Mouse (Mus musculus) Patski (cell line): ENCODE measurements around the gene 4933428M09Rik. TPM values are rescaled to one million over a fixed set of nuclear protein-coding genes. Genes with fewer than 3 reads are reported as not detected.

ENCODE experiments used
- ATAC-seq: fragments of 100-300 bp; one replicate; pipeline ENCODE4 v1.8.0; 2021
- CTCF ChIA-PET: fragments of 350-600 bp; sonication (Branson Sonifier 250); formaldehyde crosslinking; loops from one replicate; lab custom pipeline; 2022; ENCODE audit warnings: inconsistent platforms; lab: Charles Lee
- POLR2A ChIA-PET: fragments of 350-600 bp; sonication (Branson Sonifier 250); formaldehyde crosslinking; loops from one replicate; lab custom pipeline; 2022; ENCODE audit warnings: antibody characterized with exemption, inconsistent platforms; lab: Charles Lee
- DNase-seq: peaks from one replicate; pipeline ENCODE4 v3.0.0-alpha.2; 2011; ENCODE audit warnings: low read depth, low spot score
- H3K27me3 ChIP-seq: fragments of 371-371 bp; one replicate; pipeline ENCODE4 v1.5.1; 2021
- CTCF ChIP-seq: fragments of 100-300 bp; IDR thresholded peaks from one replicate; pipeline ENCODE4 v1.5.1; 2021
- in situ Hi-C: fragments of 300-500 bp; cut with MboI; formaldehyde crosslinking; loops from 3 replicates; pipeline ENCODE4 v1.11.1; 2018; ENCODE audit warnings: low pct_unique_long_range_greater_than_20kb, mixed read lengths
- polyA plus RNA-seq: library from polyadenylated mRNA; unstranded; gene quantifications from one replicate; pipeline ENCODE4 v1.2.3, GENCODE M21; 2021

4933428M09Rik gene
- polyA plus RNA-seq, 1 experiment from 2014 or later = not detected

- peak; percentile 79 for TF ChIP-seq CTCF
- DNase-seq (no peak), ATAC-seq (peak; percentile 33)
- in situ Hi-C loops = no loop called here
- ChIA-PET POLR2A (no interaction called here), CTCF (interaction anchor here (0.7 to 2.9 kb wide), 10 partner anchors 9 to 150 kb away, joined by 3 to 17 read pairs (median 5); partner anchors contain the start of gene Mum1l1)
- H3K27me3 ChIP-seq = peaks cover 7% of the 10 kb centered on the region
These were observed 40.0 kb downstream of the 4933428M09Rik start for GRCm38 (mm10) chrX:139219017-139219416.

- DNase-seq = no peak
- no peak for TF ChIP-seq CTCF
- no peak for ATAC-seq
- ChIA-PET CTCF (interaction anchor here (2.9 kb wide), 1 partner anchor 8 kb away, joined by 17 read pairs; no protein-coding TSS in a partner anchor), POLR2A (no interaction called here)
- no peaks in the 10 kb centered on the region for H3K27me3 ChIP-seq
- in situ Hi-C loops = no loop called here
These were observed 41.8 kb downstream of the 4933428M09Rik start for GRCm38 (mm10) chrX:139220830-139221229.

- H3K27me3 ChIP-seq = no peaks in the 10 kb centered on the region
- peak; percentile 38 for ATAC-seq
- no peak for TF ChIP-seq CTCF
- in situ Hi-C loops = no loop called here
- ChIA-PET POLR2A (no interaction called here), CTCF (no interaction called here)
- no peak for DNase-seq
These were observed 42.9 kb downstream of the 4933428M09Rik start for GRCm38 (mm10) chrX:139221893-139222292.

Other genes with a start within 250 kb of the 4933428M09Rik start
- gene Serpina7, start 94.0 kb upstream of the 4933428M09Rik start, polyA plus RNA-seq = 2.5 TPM
- gene 4930513O06Rik, start 93.0 kb upstream of the 4933428M09Rik start, polyA plus RNA-seq = not detected
- 1.8 TPM for gene Mum1l1, start 30.8 kb downstream of the 4933428M09Rik start, polyA plus RNA-seq
- not detected for gene Trap1a, start 154.5 kb downstream of the 4933428M09Rik start, polyA plus RNA-seq